Comparison of ENCODE assay signal across 8 mouse cellular contexts in the genomic region with DNA sequence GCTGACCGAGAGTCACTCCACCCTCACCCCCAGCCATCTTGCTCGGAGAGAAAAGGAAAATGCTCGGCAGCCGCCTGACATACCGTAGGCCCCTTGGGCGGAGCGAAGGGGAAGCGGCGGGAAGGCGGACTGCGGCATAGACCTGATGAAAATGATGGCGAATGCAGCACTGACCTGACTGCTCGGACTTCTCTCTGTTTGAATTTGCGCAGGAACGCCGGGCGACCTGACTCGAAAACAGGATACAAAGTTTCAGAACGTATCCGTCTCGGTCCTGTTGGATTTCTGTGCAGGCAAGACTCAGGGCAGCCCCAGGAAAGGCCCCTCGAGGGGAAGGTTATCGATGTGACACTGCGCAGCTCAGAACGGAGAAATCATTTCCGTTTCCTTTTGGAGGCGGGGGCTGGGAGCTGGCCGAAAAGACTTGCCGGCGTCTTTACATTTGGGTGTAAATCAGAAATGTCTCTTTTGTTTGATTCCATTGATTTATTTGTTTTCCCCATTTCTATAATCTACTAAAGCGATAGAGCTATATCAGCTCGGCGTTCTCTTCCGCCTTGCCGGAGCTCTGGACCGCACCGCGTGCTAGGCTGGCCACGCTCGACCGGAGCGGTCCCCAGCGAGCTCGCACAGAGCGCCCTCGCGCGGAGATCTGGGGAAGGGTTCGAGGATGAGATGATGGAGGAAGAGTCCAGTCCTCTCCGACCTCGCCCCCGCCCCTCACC. TPM values are rescaled to one million over a fixed set of nuclear protein-coding genes. Genes with fewer than 3 reads are reported as not detected.
DNase-seq lines count a peak whose midpoint lies in the region; ATAC-seq and TF ChIP-seq lines count a peak whose summit lies in the region.

TSS of gene Eif2s3x (minus strand) at position 266 of the 725 bp plus-strand sequence.

- H3K27ac ChIP-seq in heart, embryonic 12.5 days (ENCODE audit: poor library complexity, severe bottlenecking), result peak within 1 kb of the TSS; percentile 68
- peak within 1 kb of the TSS; percentile 81 for H3K27ac ChIP-seq in kidney, postnatal 0 days
- peak within 1 kb of the TSS; percentile 58 for H3K27ac ChIP-seq in liver, embryonic 11.5 days (ENCODE audit: low read depth, low read length)
- H3K27ac ChIP-seq in stomach, embryonic 14.5 days (ENCODE audit: low read length), result peak within 1 kb of the TSS; percentile 66

- no peaks in the 10 kb centered on the region; the same call in 1 of the 2 replicates for H3K9me3 ChIP-seq in erythroblast, embryonic 14.5 days (ENCODE audit: control insufficient read depth, low read length)
- H3K9me3 ChIP-seq in heart, embryonic 12.5 days (replicated peaks), result no peaks in the 10 kb centered on the region
- no peaks in the 10 kb centered on the region for H3K9me3 ChIP-seq in kidney, postnatal 0 days (replicated peaks; ENCODE audit: low read length)
- no peaks in the 10 kb centered on the region for H3K9me3 ChIP-seq in liver, embryonic 11.5 days (ENCODE audit: control insufficient read depth, low read length)
- H3K9me3 ChIP-seq in stomach, embryonic 14.5 days (ENCODE audit: control insufficient read depth, low read depth, low read length), result no peaks in the 10 kb centered on the region

- peak; percentile 86 to 94 for DNase-seq in B cell, adult 2 months
- peak; percentile 96 for DNase-seq in brain, embryonic 14.5 days (ENCODE audit: low read depth)
- DNase-seq in kidney, postnatal 0 days (ENCODE audit: low spot score), result peak; percentile 87
- peak; percentile 83 for DNase-seq in liver, embryonic 11.5 days (ENCODE audit: low spot score)
- peak; percentile 91 for DNase-seq in naive thymus-derived CD4-positive, alpha-beta T cell, adult 2 months (ENCODE audit: low read depth)

- under 1% methylated on average over 52 of the region's 52 CpGs for WGBS in heart, embryonic 12.5 days
- WGBS in kidney, postnatal 0 days, result under 1% methylated on average over 52 of the region's 52 CpGs
- under 1% methylated on average over 52 of the region's 52 CpGs for WGBS in liver, embryonic 11.5 days
- under 1% methylated on average over 52 of the region's 52 CpGs for WGBS in stomach, embryonic 14.5 days

- peak; percentile 94 for ATAC-seq in heart, embryonic 12.5 days (ENCODE audit: insufficient number of reproducible peaks, low FRiP score)
- peak; percentile 95 for ATAC-seq in kidney, postnatal 0 days (replicated peaks; ENCODE audit: low FRiP score, low read depth)
- peak; percentile 92 for ATAC-seq in liver, embryonic 11.5 days (replicated peaks; ENCODE audit: low FRiP score)
- ATAC-seq in stomach, embryonic 14.5 days (ENCODE audit: insufficient number of reproducible peaks, insufficient read depth, low FRiP score, low read depth), result peak; percentile 93

- H3K9ac ChIP-seq in heart, embryonic 12.5 days, result peak within 1 kb of the TSS; percentile 90
- H3K9ac ChIP-seq in kidney, postnatal 0 days (ENCODE audit: low read depth, low read length), result peak within 1 kb of the TSS; percentile 80
- H3K9ac ChIP-seq in liver, embryonic 11.5 days (ENCODE audit: low read depth, low read length), result peak within 1 kb of the TSS; percentile 69
- peak within 1 kb of the TSS; percentile 62 for H3K9ac ChIP-seq in stomach, embryonic 14.5 days (replicated peaks; ENCODE audit: low read depth, low read length)

- H3K36me3 ChIP-seq in erythroblast, embryonic 14.5 days (ENCODE audit: control insufficient read depth), result peaks cover 35% of the 10 kb centered on the region
- H3K36me3 ChIP-seq in heart, embryonic 12.5 days, result peaks cover 23% of the 10 kb centered on the region
- peaks cover 7% of the 10 kb centered on the region; the same call in 1 of the 2 replicates for H3K36me3 ChIP-seq in kidney, postnatal 0 days (ENCODE audit: insufficient read depth, low read length)
- H3K36me3 ChIP-seq in liver, embryonic 11.5 days (ENCODE audit: control insufficient read depth, insufficient read depth, low read length), result peaks cover 13% of the 10 kb centered on the region
- H3K36me3 ChIP-seq in stomach, embryonic 14.5 days (ENCODE audit: control insufficient read depth, insufficient read depth, low read length), result peaks cover 12% of the 10 kb centered on the region

- peaks cover 13% of the 10 kb centered on the region for H3K4me1 ChIP-seq in erythroblast, embryonic 14.5 days (ENCODE audit: control insufficient read depth)
- H3K4me1 ChIP-seq in heart, embryonic 12.5 days (replicated peaks), result no peaks in the 10 kb centered on the region
- H3K4me1 ChIP-seq in kidney, postnatal 0 days (replicated peaks; ENCODE audit: insufficient read depth, low read length), result no peaks in the 10 kb centered on the region
- H3K4me1 ChIP-seq in liver, embryonic 11.5 days (replicated peaks; ENCODE audit: control insufficient read depth, insufficient read depth, low read length), result no peaks in the 10 kb centered on the region
- H3K4me1 ChIP-seq in stomach, embryonic 14.5 days (ENCODE audit: control insufficient read depth, insufficient read depth, low read length), result no peaks in the 10 kb centered on the region

- peak; percentile 81 for TF ChIP-seq CTCF in brain, embryonic 14.5 days (IDR thresholded peaks at IDR 0.05; ENCODE audit: borderline replicate concordance, extremely low read depth, insufficient read depth, insufficient read length)
- TF ChIP-seq CTCF in kidney, postnatal 0 days (IDR thresholded peaks at IDR 0.05; ENCODE audit: low read depth), result peak; percentile 75

- no peak; the same call in 1 of the 2 replicates for TF ChIP-seq POLR2A in brain, embryonic 14.5 days (IDR thresholded peaks at IDR 0.05; ENCODE audit: borderline replicate concordance, extremely low read depth, insufficient read depth, insufficient read length, poor library complexity, severe bottlenecking)

- H3K27me3 ChIP-seq in erythroblast, embryonic 14.5 days (ENCODE audit: control insufficient read depth), result no peaks in the 10 kb centered on the region
- H3K27me3 ChIP-seq in heart, embryonic 12.5 days (replicated peaks), result no peaks in the 10 kb centered on the region
- H3K27me3 ChIP-seq in kidney, postnatal 0 days (ENCODE audit: insufficient read depth, low read length), result no peaks in the 10 kb centered on the region
- no peaks in the 10 kb centered on the region for H3K27me3 ChIP-seq in liver, embryonic 11.5 days (replicated peaks; ENCODE audit: control insufficient read depth, insufficient read depth, low read length)
- no peaks in the 10 kb centered on the region for H3K27me3 ChIP-seq in stomach, embryonic 14.5 days (ENCODE audit: control insufficient read depth, insufficient read depth, low read length)

- H3K4me2 ChIP-seq in heart, embryonic 12.5 days, result peak within 1 kb of the TSS; percentile 81
- peak within 1 kb of the TSS; percentile 63 for H3K4me2 ChIP-seq in kidney, postnatal 0 days (ENCODE audit: low read length)
- H3K4me2 ChIP-seq in liver, embryonic 11.5 days, result peak within 1 kb of the TSS; percentile 69
- peak within 1 kb of the TSS; percentile 59 for H3K4me2 ChIP-seq in stomach, embryonic 14.5 days (replicated peaks; ENCODE audit: low read depth, low read length)

- H3K4me3 ChIP-seq in erythroblast, embryonic 14.5 days (replicated peaks), result peak within 1 kb of the TSS; percentile 93
- peak within 1 kb of the TSS; percentile 96 for H3K4me3 ChIP-seq in heart, embryonic 12.5 days
- peak within 1 kb of the TSS; percentile 78 for H3K4me3 ChIP-seq in kidney, postnatal 0 days (replicated peaks; ENCODE audit: low read depth, low read length)
- H3K4me3 ChIP-seq in liver, embryonic 11.5 days (ENCODE audit: low read depth, low read length), result peak within 1 kb of the TSS; percentile 78
- H3K4me3 ChIP-seq in stomach, embryonic 14.5 days (ENCODE audit: low read depth, low read length), result peak within 1 kb of the TSS; percentile 76

RNA-seq across cellular contexts. Expression of gene Eif2s3x, which starts in this region (rescaled TPM):
- polyA plus RNA-seq in brain, embryonic 14.5 days (2012; rRNA removed), result 118 and 141 TPM in 2 replicates
- 1.5 and 1.8 TPM in 2 replicates for polyA plus RNA-seq in erythroblast, embryonic 14.5 days (2012)
- polyA plus RNA-seq in heart, embryonic 12.5 days (2016; fragmentation: Nextera tagmentation; extraction: Ambion mirVana), result 62.0 and 68.1 TPM in 2 replicates
- polyA plus RNA-seq in kidney, postnatal 0 days (2015; fragmentation: Nextera tagmentation; extraction: Ambion mirVana), result 41.3 and 44.7 TPM in 2 replicates
- polyA plus RNA-seq in liver, embryonic 11.5 days (2014; fragmentation: Nextera tagmentation; extraction: Ambion mirVana), result 110 and 124 TPM in 2 replicates
- 74.1 and 103 TPM in 2 replicates for polyA plus RNA-seq in stomach, embryonic 14.5 days (2014; fragmentation: Nextera tagmentation; extraction: Ambion mirVana)

Comparison
In these comparisons a context has a peak if more than half of its experiments do, and no peak if none do; other contexts are left out.
1. Peak in every context shown above with its lines: DNase-seq, ATAC-seq, H3K4me3 ChIP-seq and H3K27ac ChIP-seq.
2. RNA of gene Eif2s3x (polyA plus RNA-seq): 118 to 141 TPM in brain, embryonic 14.5 days, 110 to 124 TPM in liver, embryonic 11.5 days, 74.1 to 103 TPM in stomach, embryonic 14.5 days, 62.0 to 68.1 TPM in heart, embryonic 12.5 days and 41.3 to 44.7 TPM in kidney, postnatal 0 days; 1.5 to 1.8 TPM in erythroblast, embryonic 14.5 days; every median in the first group is over 10 times any median in the second.